Mouse (Mus musculus) ovary, adult 10 weeks (tissue): ENCODE measurements around the gene Brca1. TPM values are rescaled to one million over a fixed set of nuclear protein-coding genes. Genes with fewer than 3 reads are reported as not detected.

Experiments used
- polyA plus RNA-seq: library from polyadenylated mRNA; stranded (reverse); fragments of 350-450 nt; fragmentation: Illumina TruSeq; extraction: RNeasy Lipid Tissue Mini Kit (QIAGEN cat#74804); gene quantifications from one replicate; pipeline ENCODE4 v1.2.3, GENCODE M21; 2014

Brca1 gene
- polyA plus RNA-seq: 24.1 TPM

DNA sequence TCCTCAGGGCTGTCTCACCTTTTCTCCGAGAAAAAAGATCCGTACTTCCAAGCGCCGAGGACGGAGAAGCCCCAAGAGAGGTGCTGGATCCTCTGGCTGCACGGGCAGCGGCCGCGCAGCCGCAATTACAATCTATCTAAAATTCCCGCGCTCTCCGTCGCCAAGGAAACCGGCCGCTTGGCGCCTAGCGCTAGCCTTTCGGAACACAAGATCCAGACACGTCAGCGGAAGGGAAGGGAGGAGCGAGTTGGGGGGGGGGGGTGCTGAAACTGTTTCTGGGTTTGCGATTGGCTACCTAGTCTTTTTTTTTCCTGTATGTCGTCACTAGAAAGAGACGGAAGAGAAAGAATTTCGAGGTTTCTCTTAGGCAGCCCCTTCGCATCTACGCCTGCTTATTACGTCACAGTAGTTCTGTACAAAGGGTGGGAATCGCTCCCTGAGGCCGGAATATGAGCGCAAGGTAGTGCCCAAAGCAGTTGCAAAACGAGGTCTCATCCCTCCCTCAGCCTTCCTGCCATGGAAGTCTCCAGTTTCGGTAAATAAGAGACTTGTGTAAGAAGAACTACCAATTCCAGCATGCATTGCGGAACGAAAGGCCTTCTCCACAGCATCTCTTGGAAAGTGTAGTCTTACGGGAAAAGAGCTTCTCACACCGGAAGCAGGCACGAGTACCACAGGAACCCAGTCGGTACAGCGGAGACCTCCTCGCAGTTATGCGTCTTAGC is at the start of gene Brca1, which contains the start of gene Nbr1:
Gene Brca1 (minus strand): TSS at position 205 of the 725 bp plus-strand sequence.
Gene Nbr1 (plus strand): TSS at position 399 of the 725 bp plus-strand sequence.

DNA sequence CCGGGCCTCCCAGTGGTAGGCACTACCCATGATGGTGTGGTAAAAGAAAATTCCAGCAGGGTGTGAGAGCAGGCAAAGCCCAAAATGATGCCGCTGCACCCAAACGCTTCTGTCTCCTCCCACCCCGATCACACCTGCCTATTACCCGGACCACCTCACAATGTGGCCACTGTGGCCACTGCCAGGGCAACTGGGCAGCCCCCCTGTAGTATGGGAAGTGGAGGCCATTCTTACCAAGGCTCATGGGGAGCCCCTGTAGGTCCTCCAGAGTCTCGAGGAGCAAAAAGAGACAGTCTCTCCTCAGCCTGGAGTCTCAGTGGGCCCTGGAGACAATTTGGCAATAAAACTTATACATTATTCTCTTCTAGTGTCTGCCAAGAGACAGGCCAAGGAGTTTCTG is 47.4 kb upstream of the Brca1 start, which contains the start of gene Gm11634:
Gene Gm11634 (minus strand): TSS at position 101 of the 400 bp plus-strand sequence.

DNA sequence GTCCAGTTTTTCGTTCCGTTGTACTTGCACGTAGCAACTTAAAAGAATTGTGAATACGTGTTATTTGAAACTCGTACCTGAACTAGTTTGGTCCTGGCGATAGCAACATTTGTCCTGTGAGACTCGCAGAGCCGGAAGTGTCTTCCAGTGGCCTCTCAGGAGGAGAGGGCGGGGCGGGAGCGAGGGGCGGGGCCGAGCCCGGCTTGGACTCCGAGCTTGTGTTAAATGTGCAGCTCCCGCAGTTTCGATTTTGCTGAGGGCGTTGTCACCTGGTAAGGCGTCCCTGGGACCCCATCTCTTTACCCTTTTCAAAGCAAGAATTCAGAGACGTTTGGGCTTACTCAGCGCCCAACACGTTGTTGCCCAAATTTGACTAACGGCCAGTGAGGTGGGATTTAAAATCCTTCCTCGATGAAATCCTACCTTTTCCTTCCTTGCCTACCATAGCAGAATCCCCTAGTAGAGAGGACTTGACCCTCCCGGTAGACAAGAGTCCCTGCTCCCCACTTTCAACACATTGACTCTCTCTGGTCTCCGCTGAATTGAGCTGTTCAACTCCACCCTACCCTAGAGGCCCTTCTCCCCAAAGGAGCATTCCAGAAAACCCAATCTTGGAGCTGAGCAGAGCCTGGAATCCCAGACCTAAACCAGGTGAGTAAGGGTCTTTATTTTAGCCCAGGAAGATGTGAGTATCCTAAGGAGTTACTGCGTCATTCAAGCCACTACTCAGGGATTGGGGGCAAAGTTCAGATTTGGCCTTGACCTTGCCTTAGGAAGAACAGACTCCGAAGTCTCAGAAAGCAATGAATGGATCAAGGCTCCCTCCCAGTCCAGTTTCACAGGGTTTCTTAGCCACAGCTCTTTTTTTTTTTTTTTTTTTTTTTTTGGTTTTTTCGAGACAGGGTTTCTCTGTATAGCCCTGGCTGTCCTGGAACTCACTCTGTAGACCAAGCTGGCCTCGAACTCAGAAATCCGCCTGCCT is 30.6 kb upstream of the Brca1 start, which contains the start of gene Tmem106a:
Gene Tmem106a (plus strand): TSS at position 189 of the 982 bp plus-strand sequence.

DNA sequence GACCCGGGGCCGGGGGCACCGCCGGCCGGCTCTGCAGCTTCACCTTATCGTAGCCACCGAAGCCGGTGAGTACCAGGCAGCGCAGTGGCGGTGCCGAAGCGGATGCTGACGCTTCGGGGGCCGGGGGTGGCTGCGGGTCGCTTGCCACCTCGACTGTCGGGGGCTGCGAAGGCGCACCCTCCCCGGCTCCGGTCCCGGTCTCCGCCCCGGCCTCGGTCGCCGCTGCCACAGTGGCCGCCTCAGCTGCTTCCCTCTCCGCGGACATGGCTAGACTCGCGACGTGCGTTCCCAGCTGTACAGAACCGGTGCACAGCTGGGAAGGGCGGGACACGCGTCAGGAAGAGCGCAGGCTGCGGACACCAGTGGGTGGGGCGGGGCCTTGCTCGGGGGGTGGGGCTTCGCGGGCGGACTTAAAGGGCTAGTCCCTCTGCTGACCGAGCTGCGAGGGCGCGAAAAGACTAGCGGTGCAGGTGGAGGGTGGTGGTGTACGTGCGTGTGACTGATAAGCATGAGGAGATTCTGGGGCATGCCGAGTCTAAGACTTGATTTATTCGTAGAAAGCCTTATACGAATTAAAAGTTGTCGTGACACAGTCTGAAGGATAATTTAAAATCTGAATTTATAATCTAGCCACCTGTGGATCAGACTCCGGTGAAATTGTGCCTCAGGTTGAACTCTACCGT is 85.7 kb downstream of the Brca1 start, which contains the start of gene Vat1:
Gene Vat1 (minus strand): TSS at position 362 of the 683 bp plus-strand sequence.

DNA sequence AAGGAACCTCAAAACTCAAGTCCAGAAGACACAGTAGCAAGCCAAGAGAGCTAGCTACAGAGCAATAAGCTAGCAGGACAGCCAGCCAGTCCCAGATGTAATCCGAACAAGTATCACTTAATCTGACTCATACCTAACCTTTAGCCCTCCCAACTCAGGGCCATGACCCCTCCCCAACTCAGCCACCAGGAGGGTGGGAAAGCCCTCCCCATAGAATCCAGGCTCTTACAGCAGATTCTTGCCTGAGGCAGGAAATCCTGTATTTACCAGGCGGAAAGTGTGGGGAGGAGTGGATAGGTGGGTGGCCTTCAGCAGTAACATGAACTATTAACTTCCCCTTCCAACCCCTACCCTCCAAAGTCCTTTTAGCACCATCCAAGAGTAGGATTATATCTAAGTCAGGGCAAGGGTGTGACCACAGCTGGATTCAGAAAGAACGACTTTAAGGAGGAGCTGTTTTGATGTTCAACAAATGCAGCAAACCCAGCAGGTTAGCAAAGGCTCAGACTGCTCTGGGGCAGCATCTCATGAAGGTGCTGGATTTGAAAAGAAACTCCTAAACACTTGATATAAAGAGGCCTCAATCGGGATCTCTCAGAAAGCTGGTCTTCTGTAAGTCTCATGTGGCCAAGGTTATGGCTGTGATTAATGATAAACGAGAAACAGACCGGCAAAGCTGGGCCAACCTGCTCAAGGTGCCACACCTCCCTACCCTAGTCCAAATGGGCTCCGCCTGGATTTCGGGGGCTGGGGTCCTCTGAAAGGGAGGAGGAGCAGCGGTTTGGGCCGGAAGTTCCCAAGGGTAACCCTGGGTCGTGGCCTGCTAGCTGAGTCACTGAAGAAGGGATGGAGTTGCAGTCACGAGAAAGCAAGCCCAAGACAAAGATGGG is 87.3 kb downstream of the Brca1 start, which contains the start of gene Rnd2:
Gene Rnd2 (plus strand): TSS at position 789 of the 890 bp plus-strand sequence.

DNA sequence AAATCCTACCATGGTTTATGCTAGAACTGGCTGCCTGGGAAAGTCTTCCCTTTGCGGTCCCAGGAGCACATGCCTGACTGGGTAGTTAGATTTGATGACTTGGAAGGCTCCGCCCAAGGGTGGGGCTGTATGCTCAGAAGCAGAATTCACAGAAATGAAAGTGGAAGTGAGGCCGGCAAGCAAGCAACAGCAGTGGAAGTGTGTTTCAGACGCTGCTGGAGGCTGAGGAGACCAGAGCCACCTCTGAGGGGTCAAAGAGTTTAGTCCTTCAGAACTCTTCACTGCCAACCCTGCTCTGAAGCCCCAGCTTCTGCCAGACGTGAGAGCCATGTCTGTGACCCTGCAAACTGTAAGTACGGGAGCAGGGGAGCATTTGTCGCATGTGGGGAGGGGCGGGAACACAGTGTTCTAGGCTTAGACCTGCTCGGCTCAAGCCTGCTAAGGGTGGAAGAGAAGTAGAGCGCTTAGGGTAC is 103.4 kb downstream of the Brca1 start, which contains the start of gene Ifi35:
Gene Ifi35 (plus strand): TSS at position 134 of the 473 bp plus-strand sequence.

DNA sequence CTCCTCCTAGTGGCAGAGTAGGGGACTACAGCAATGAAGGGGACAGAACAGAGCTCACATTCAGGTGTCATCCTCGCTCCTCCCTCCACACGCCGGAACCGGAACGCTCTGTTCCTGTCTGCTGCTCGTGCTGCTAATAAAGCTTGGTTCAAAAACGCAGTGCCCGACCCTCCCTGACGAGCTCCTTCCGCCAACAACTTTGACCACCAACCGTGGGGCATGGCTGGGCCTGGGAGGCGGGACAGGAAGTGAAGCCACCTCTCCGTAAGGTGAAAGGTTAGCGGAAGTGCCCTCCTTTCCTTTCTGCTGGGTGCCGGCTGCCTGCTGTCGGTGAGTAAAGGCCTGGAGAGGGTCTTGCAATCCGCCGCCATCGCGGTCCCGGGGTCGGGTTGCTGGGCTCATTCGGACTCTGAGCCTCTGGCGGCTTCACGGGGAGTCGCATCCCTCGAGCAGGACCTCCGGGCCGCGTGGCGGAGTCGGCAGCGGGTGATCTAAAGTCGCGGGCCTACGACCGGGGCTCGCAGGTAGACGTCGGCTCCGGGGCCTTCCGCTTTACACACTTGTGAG is 109.5 kb downstream of the Brca1 start, which contains the start of gene Rpl27:
Gene Rpl27 (plus strand): TSS at position 172 of the 567 bp plus-strand sequence.

Other genes starting within 250 kb of the Brca1 start
- gene Becn1, start 249.7 kb downstream of the Brca1 start, polyA plus RNA-seq: 83.0 TPM
- gene Psme3, start 235.7 kb downstream of the Brca1 start, polyA plus RNA-seq: 240 TPM
- 0.26 TPM for gene Aoc2, start 226.9 kb downstream of the Brca1 start, polyA plus RNA-seq
- 59.7 TPM for gene Aoc3, start 221.3 kb downstream of the Brca1 start, polyA plus RNA-seq
- gene G6pc, start 184.4 kb downstream of the Brca1 start, polyA plus RNA-seq: not detected
- 8.1 TPM for gene Aarsd1, start 134.3 kb downstream of the Brca1 start, polyA plus RNA-seq
- not detected for gene Gm27029, start 127.2 kb downstream of the Brca1 start, polyA plus RNA-seq
- gene Rundc1, start 126.9 kb downstream of the Brca1 start, polyA plus RNA-seq: 3.1 TPM
- 3.0 TPM for gene Ptges3l, start 126.6 kb downstream of the Brca1 start, polyA plus RNA-seq
- gene Rpl27, start 109.7 kb downstream of the Brca1 start, polyA plus RNA-seq: 91.3 TPM
- gene Ifi35, start 103.5 kb downstream of the Brca1 start, polyA plus RNA-seq: 0.68 TPM
- 31.6 TPM for gene Rnd2, start 87.0 kb downstream of the Brca1 start, polyA plus RNA-seq
- 1.8 TPM for gene Vat1, start 85.7 kb downstream of the Brca1 start, polyA plus RNA-seq
- gene Nbr1, start 194 bp upstream of the Brca1 start, polyA plus RNA-seq: 140 TPM
- gene Tmem106a, start 30.3 kb upstream of the Brca1 start, polyA plus RNA-seq: 4.6 TPM
- not detected for gene Gm11634, start 47.3 kb upstream of the Brca1 start, polyA plus RNA-seq
- not detected for gene Rdm1, start 75.2 kb upstream of the Brca1 start, polyA plus RNA-seq
- gene Arl4d, start 113.6 kb upstream of the Brca1 start, polyA plus RNA-seq: 4.6 TPM
- gene Dhx8, start 181.0 kb upstream of the Brca1 start, polyA plus RNA-seq: 31.7 TPM
- gene Etv4, start 233.4 kb upstream of the Brca1 start, polyA plus RNA-seq: not detected